Mouse (Mus musculus) limb, embryonic 10.5 days (tissue): Measurements from ENCODE around the gene Gapdhs. TPM values are rescaled to one million over a fixed set of nuclear protein-coding genes. Genes with fewer than 3 reads are reported as not detected.
"Not testable (repeated sequence)": the region's sequence is repeated elsewhere in the genome, so short reads cannot be mapped to it uniquely, and the experiment has no call there.

Experiments
- DNase-seq: peaks from one replicate; pipeline ENCODE4 v3.0.0-alpha.2; 2017; ENCODE audit warnings: low spot score
- H3K27ac ChIP-seq: fragments of 300-500 bp; sonication (generic); 2 replicates; pipeline ENCODE4 v1.5.1; 2016; ENCODE audit warnings: mild to moderate bottlenecking
- H3K27me3 ChIP-seq: fragments of 300-500 bp; sonication (generic); 2 replicates; pipeline ENCODE4 v1.6.1; 2016; ENCODE audit warnings: low read depth, mild to moderate bottlenecking; ENCODE audit not compliant: poor library complexity, severe bottlenecking
- H3K36me3 ChIP-seq: fragments of 300-500 bp; sonication (generic); 2 replicates; pipeline ENCODE4 v1.6.1; 2016; ENCODE audit warnings: mild to moderate bottlenecking, moderate library complexity
- H3K4me1 ChIP-seq: fragments of 300-500 bp; sonication (generic); 2 replicates; pipeline ENCODE4 v1.6.1; 2016
- H3K4me3 ChIP-seq: fragments of 300-500 bp; sonication (generic); 2 replicates; pipeline ENCODE4 v1.5.1; 2016; ENCODE audit warnings: mild to moderate bottlenecking, moderate library complexity
- H3K9me3 ChIP-seq: fragments of 300-500 bp; sonication (generic); replicated peaks from 2 replicates; pipeline ENCODE4 v1.6.1; 2016; ENCODE audit warnings: mild to moderate bottlenecking
- WGBS: fragments of 180-500 bp; shearing (Covaris S2); methylation state at CpG from one replicate; pipeline ENCODE4 v1.1.7; 2016; 5-methylcytosine and 5-hydroxymethylcytosine counted together
- polyA plus RNA-seq: library from polyadenylated mRNA; unstranded; fragments of >200 nt; fragmentation: Nextera tagmentation; extraction: Ambion mirVana; gene quantifications from 2 replicates; pipeline ENCODE4 v1.2.1, GENCODE M21; 2016

Gene Gapdhs
- polyA plus RNA-seq, 1 experiment from 2014 or later = not detected

DNA sequence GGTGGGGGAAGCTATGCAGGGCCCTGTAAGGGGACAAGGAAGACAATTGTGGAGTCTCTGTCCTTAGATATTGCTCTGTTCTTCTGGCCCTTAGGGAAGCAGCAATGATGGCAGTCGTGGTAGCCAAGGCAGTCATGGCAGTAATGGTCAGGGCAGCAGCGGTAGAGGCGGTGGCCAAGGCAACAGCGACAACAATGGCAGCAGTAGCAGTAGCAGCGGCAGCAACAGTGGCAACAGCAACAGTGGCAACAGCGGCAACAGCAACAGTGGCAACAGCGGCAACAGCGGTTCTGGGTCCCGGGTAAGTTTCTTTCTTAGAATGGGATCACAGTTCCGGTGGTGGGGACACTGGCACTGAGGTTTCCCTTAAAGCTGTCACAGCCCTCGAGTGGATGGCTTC lies 21.7 kb upstream of the Gapdhs start:
- H3K4me1 ChIP-seq = peaks cover 4% of the 10 kb centered on the region; the same call in 1 of the 2 replicates
- no peak for DNase-seq
- H3K27ac ChIP-seq = no peak overlapping the region
- H3K9me3 ChIP-seq = no peaks in the 10 kb centered on the region
- no peak overlapping the region for H3K4me3 ChIP-seq
- peaks cover 12% of the 10 kb centered on the region; the same call in 1 of the 2 replicates for H3K27me3 ChIP-seq
- 35% methylated on average over 11 of the region's 11 CpGs for WGBS
- no peaks in the 10 kb centered on the region for H3K36me3 ChIP-seq

DNA sequence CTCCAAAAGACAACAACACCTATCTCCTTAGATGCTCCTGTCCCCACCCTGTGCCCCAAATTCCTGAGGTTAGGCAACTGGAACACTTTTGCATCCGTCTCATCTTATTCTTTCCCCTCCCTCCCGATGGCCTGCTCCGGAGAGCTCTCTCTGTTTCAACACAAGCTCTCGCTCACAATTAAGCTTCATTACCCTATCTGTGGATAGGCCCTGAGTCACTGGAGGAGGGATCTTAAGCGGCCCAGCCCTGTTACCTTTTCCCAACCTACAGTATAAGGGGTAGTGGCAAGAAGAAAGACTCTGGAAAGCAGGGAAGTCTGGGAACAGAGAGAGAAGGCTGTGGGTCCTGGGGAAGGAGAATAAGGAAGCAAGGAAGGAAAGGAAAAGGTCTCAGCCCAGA lies 20.0 kb upstream of the Gapdhs start, which contains the start of gene Dmkn:
Dmkn (plus strand) TSS at position 301 of the 400 bp plus-strand sequence.
- H3K9me3 ChIP-seq = no peaks in the 10 kb centered on the region
- no peak within 1 kb of the TSS for H3K4me3 ChIP-seq
- DNase-seq = no peak
- no peak within 1 kb of the TSS for H3K27ac ChIP-seq
- H3K27me3 ChIP-seq = peaks cover 7% of the 10 kb centered on the region; the same call in 1 of the 2 replicates
- 62% methylated on average over 5 of the region's 5 CpGs for WGBS
- no peaks in the 10 kb centered on the region for H3K36me3 ChIP-seq
- H3K4me1 ChIP-seq = peaks cover 6% of the 10 kb centered on the region; the same call in 1 of the 2 replicates

DNA sequence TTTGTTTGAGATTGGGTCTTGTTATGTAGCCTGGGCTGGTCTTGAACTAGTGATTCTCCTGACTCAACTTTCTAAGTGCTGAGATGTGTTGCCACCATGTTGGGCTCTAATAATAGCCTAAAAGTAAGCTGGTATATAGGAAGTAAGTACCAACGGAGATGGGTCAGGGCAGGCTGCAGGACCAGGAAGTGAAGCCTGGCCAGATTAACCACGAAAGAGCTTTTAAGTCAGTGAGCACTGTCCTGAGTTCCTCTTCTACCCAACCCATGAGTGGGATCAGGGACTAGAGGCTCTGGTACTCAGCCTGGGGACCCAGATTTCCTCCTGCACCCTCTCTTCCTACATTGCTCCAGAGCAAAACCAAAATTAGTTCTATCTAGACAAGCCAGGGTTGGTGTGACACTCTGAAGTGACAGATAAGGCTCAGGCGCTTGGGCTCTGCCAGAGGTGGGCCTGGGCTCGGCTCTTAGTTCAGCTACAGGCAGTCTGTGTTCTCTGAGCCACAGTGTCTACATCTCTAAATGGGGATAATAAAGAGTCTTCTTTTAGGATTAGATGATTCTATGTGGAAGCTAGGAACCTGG lies 18.4 kb upstream of the Gapdhs start:
- WGBS = 84% methylated on average over 4 of the region's 4 CpGs

DNA sequence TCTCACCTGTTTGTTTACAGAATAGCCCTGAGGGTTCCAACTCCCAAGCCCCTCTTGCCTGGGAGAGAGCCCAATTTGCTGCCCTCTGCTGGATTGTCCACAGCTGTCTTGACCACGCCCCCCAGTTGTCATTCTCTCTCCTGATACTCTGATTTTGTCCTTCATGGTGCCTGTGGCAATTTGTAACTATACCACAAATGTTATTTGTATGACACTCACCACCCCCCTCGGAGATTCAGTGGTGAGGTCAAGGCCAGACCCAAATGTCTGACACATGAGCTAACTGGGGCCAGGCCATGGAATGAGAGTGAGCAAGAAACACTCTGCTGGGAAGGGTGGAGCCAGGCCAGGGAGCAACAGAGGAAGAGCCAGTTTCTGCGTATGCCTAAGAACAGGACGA lies 15.4 kb upstream of the Gapdhs start:
- WGBS = 42% methylated on average over 4 of the region's 4 CpGs
- peak; percentile 52 for DNase-seq
- H3K4me3 ChIP-seq = no peak overlapping the region
- H3K4me1 ChIP-seq = peaks cover 6% of the 10 kb centered on the region; the same call in 1 of the 2 replicates
- H3K27ac ChIP-seq = no peak overlapping the region
- no peaks in the 10 kb centered on the region for H3K27me3 ChIP-seq
- no peaks in the 10 kb centered on the region; the same call in 1 of the 2 replicates for H3K9me3 ChIP-seq
- H3K36me3 ChIP-seq = peaks cover 28% of the 10 kb centered on the region

More for the DNA sequence above, 18.4 kb upstream of the Gapdhs start:
- Histone ChIP-seq H3K27ac (no peak overlapping the region), H3K36me3 (0 out of 2 replicates have a peak, but pooled peaks cover under 1% of the 10 kb centered on the region), H3K4me3 (no peak overlapping the region), H3K9me3 (no peaks in the 10 kb centered on the region), H3K27me3 (peaks cover 7% of the 10 kb centered on the region; the same call in 1 of the 2 replicates), H3K4me1 (peaks cover 6% of the 10 kb centered on the region; the same call in 1 of the 2 replicates)
- no peak for DNase-seq

DNA sequence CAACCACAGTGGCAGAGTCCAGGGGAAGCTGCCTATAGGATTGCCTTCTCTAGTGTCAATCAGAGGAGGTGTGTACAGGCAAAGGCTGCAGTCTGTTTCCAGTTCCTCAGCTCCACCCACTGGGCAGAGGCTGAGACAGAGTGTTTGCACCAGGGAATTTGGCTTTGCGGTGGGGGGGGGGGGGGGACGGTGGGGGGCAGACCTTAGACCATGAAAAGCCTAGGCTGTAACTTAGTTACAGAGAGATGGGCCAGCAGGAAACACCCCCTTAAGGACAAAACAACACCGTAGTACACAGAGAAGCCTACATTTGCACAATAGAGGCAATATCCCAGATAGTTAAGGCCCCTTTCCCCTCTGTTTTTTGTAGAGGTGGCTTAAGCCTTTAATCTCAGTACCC lies 13.5 kb upstream of the Gapdhs start:
- Histone ChIP-seq H3K4me3 (no peak overlapping the region), H3K27ac (no peak overlapping the region), H3K4me1 (peaks cover 6% of the 10 kb centered on the region; the same call in 1 of the 2 replicates), H3K27me3 (no peaks in the 10 kb centered on the region), H3K9me3 (no peaks in the 10 kb centered on the region; the same call in 1 of the 2 replicates), H3K36me3 (peaks cover 30% of the 10 kb centered on the region)
- 74% methylated on average over 3 of the region's 3 CpGs for WGBS
- DNase-seq = no peak

DNA sequence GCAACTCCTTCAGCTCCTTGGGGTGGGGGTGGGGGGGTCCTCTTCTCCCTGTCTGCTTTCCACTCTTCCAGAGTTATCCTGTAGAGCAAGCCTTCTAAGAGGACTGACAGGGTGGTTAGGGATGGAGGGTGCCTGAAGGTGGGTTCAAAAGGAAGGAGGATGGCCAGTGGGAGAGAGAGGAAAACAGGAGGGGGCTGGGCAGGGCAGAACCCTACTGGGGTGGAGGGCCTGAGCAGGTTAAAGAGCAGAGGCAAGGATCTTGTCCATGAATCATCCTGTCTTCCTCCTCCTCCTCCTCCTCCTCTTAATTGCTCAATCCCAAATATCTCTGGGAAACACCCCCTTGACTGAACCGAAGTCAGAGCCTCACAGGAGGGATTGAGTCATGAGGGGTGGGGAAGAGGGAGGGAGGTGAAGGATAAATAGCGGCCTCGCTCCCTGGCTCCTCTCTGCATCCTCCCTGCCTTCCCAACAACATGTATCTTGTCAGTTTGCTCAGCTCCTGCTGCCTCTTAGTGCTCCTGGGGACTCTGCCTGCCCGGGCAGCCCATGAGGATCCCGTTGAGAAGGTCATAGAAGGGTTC lies 7.7 kb upstream of the Gapdhs start, which contains the start of gene Sbsn:
Sbsn (plus strand) TSS at position 386 of the 584 bp plus-strand sequence.
- 44% methylated on average over 5 of the region's 5 CpGs for WGBS

DNA sequence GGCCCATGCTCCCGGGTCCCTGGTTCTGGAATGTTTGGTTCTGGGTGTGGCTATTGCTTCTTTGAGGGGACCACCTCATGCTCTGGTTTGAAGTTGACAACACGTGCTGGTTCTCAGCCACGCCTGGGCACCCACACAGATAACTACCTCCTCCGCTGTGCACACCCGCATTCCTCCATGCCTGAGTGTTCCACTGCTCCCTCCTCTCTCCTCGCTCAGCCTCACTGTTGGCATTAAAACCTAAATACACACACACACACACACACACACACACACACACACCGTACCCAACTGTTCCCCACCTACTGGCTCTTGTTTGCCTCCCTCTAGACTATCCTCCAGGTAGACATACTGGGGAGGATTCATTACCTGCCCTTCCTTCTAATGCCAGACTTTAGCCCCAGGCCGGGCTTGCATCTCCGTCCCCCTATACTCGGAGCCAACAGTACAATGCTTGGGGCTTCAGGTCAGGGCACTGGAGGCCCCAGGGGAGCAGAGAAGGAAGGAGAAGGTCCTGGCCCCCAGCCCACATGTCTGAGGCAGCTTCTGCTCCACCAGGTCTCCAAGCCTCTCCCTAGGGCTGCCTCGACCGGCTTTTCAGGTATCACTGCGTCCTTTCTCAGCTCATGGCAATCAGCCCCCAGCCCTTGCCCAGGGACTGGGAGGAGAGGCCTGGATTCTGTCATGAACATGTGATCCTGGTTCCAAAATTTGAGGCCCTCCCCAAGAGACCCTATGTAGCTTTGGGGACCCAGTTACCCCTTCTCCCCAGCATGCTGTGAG lies 6.5 kb upstream of the Gapdhs start:
- peaks cover 17% of the 10 kb centered on the region for H3K36me3 ChIP-seq
- H3K27me3 ChIP-seq = no peaks in the 10 kb centered on the region
- H3K9me3 ChIP-seq = no peaks in the 10 kb centered on the region; the same call in 1 of the 2 replicates
- no peak overlapping the region for H3K4me3 ChIP-seq
- H3K4me1 ChIP-seq = 0 out of 2 replicates have a peak, but pooled peaks cover 7% of the 10 kb centered on the region
- no peak overlapping the region for H3K27ac ChIP-seq
- DNase-seq = no peak
- WGBS = 88% methylated on average over 13 of the region's 13 CpGs

More for the DNA sequence above, 7.7 kb upstream of the Gapdhs start, which contains the start of gene Sbsn:
- DNase-seq = no peak
- H3K27ac ChIP-seq = 0 out of 2 replicates have a peak within 1 kb of the TSS, but pooled peaks have one; percentile 42
- peaks cover 29% of the 10 kb centered on the region for H3K36me3 ChIP-seq
- H3K27me3 ChIP-seq = no peaks in the 10 kb centered on the region
- no peaks in the 10 kb centered on the region; the same call in 1 of the 2 replicates for H3K9me3 ChIP-seq
- 0 out of 2 replicates have a peak, but pooled peaks cover 7% of the 10 kb centered on the region for H3K4me1 ChIP-seq
- H3K4me3 ChIP-seq = no peak within 1 kb of the TSS

DNA sequence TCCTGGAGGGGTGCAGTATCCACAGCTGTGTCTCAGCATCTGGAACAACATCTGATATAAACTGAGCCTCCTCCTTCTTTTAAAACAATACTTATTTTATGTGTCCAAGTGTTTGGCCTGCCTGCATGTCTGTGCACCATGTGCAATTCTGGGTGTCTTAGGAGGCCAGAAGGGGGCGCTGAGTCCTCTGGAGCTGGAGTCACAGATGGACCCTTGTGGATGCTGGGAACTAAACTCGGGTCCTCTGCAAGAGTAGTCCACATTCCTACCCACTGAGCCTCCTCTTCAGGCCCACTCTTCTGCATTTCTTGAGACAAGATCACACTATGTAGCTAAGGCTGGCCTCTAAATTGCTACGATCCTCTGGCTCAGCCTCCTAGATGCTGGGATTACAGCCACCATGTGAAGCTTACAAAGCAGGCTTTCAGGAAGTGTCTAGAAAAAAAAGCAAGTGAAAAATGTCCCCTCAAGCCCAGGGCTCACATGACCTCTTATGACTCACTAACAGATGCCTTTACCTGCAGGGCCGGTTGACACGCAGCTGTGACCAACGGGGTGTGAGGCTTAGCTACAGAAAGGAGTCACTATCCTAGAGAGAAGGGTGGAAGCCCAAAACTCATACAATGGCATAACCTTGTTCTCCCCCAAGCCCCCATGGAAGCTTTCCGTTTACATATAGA lies 4.2 kb upstream of the Gapdhs start:
- H3K36me3 ChIP-seq = peaks cover 6% of the 10 kb centered on the region
- no peak for DNase-seq
- no peak overlapping the region for H3K4me3 ChIP-seq
- WGBS = 87% methylated on average over 7 of the region's 7 CpGs
- no peaks in the 10 kb centered on the region for H3K27me3 ChIP-seq
- H3K9me3 ChIP-seq = no peaks in the 10 kb centered on the region
- 0 out of 2 replicates have a peak, but pooled peaks cover 7% of the 10 kb centered on the region for H3K4me1 ChIP-seq
- no peak overlapping the region for H3K27ac ChIP-seq

DNA sequence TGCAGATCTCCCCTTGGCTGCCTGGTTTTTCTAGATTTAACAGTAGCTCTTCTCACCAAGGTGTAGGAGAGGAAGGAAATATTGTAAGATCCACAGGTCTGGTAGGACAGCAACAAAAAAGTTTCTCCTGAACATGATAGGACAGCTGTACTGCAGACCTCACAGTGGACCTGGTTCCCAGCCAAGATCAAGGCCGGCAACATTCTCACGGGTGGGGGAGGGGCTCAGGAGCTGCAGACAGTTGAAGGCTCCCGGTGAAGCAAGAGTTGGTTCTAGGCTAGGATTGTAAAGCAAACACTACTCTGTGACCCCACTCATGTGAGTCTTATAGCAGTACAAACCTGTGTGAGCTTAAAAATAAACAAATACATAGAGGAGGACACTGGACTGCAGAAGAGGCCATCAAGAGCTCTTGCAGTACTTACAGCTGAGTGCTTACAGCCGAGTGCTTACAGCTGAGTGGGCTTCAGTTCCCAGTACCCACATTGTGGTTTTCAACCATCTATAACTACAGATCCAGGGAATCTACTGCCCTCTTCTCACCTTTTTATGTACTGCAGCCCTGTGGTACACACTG lies 629 bp upstream of the Gapdhs start:
- H3K4me3 ChIP-seq = no peak overlapping the region
- no peak overlapping the region for H3K27ac ChIP-seq
- DNase-seq = no peak
- no peaks in the 10 kb centered on the region for H3K4me1 ChIP-seq
- whole genome bisulfite sequencing = 47% methylated on average over 4 of the region's 4 CpGs
- H3K27me3 ChIP-seq = no peaks in the 10 kb centered on the region
- H3K36me3 ChIP-seq = peaks cover 14% of the 10 kb centered on the region
- H3K9me3 ChIP-seq = no peaks in the 10 kb centered on the region

DNA sequence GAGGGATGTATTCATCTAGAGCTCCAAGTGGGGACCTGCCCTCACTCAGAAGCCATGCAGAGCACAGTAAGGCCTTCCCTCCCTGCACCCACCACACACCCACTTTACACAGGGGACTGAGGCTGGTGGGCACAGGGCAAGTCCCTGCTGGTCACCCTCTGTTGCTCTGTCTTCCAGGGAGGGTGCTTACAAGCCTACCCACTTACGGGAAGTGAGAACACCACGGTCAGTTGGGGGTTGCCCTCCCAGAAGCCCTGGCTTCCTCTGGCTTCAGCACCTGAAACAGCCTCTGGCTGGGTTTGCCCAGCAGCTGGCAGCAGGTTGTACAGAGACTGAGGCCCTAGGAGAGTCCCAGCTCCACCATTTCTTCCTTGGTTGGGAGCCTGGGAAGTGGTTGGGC lies 911 bp downstream of the Gapdhs start:
- H3K9me3 ChIP-seq, H3K4me1 ChIP-seq, DNase-seq, H3K27ac ChIP-seq, H3K27me3 ChIP-seq, H3K4me3 ChIP-seq: not testable (repeated sequence)
- H3K36me3 ChIP-seq = peaks cover 17% of the 10 kb centered on the region
- WGBS = 81% methylated on average over 2 of the region's 2 CpGs

DNA sequence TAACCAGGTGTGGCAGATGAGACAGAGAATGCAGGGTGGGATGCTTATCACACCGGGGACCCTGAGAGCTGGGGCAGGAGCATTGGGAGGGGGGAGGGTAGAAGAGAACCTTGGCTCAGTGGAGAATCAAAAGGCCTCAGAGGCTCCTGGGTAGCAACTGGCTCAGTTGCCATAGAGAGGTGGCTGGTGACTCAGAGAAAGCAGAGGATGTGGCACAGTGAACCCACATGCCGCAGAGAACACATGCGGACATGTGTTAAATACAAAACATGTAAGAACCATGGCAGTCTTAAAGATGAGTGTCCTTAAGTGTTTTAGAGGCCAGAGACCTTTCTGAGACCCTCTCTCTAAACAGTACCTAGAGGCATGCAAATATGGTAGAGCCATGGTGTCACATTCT lies 7.3 kb downstream of the Gapdhs start:
- no peaks in the 10 kb centered on the region for H3K4me1 ChIP-seq
- H3K27me3 ChIP-seq = no peaks in the 10 kb centered on the region
- H3K4me3 ChIP-seq = no peak overlapping the region
- H3K9me3 ChIP-seq = no peaks in the 10 kb centered on the region
- WGBS = 82% methylated on average over 3 of the region's 3 CpGs
- no peak for DNase-seq
- no peak overlapping the region for H3K27ac ChIP-seq
- peaks cover 70% of the 10 kb centered on the region for H3K36me3 ChIP-seq
